Mouse (Mus musculus): ENCODE results near the gene Cttn.

- TF ChIP-seq POLR2A (IDR thresholded peaks at IDR 0.05; ENCODE audit: borderline replicate concordance, low read depth, low read length) (no peak), CTCF (IDR thresholded peaks at IDR 0.05; ENCODE audit: low read depth, low read length) (no peak)
Observed at GRCm38 (mm10) chr7:144391727-144392126, 79.1 kb downstream of the Cttn start.
